Mouse (Mus musculus) midbrain, embryonic 12.5 days (tissue): ENCODE measurements around the gene Ano2. TPM values are rescaled to one million over a fixed set of nuclear protein-coding genes. Genes with fewer than 3 reads are reported as not detected.

ENCODE experiments used
- ATAC-seq: fragments of 200-750 bp; cut with Nextera tagmentation; 2 replicates; pipeline ENCODE4 v1.8.0; 2017; ENCODE audit warnings: low read depth, moderate TSS enrichment, moderate library complexity; ENCODE audit not compliant: low FRiP score
- H3K27ac ChIP-seq: fragments of 300-500 bp; sonication (generic); replicated peaks from 2 replicates; pipeline ENCODE4 v1.5.1; 2016; ENCODE audit warnings: mild to moderate bottlenecking
- H3K27me3 ChIP-seq: fragments of 300-500 bp; sonication (generic); 2 replicates; pipeline ENCODE4 v1.6.1; 2016; ENCODE audit warnings: mild to moderate bottlenecking
- H3K36me3 ChIP-seq: fragments of 300-500 bp; sonication (generic); 2 replicates; pipeline ENCODE4 v1.6.1; 2016
- H3K4me1 ChIP-seq: fragments of 300-500 bp; sonication (generic); 2 replicates; pipeline ENCODE4 v1.6.1; 2016
- H3K4me2 ChIP-seq: fragments of 300-500 bp; sonication (generic); replicated peaks from 2 replicates; pipeline ENCODE4 v1.6.1; 2016; ENCODE audit warnings: mild to moderate bottlenecking, moderate library complexity
- H3K4me3 ChIP-seq: fragments of 300-500 bp; sonication (generic); 2 replicates; pipeline ENCODE4 v1.5.1; 2016; ENCODE audit warnings: mild to moderate bottlenecking
- H3K9ac ChIP-seq: fragments of 300-500 bp; sonication (generic); replicated peaks from 2 replicates; pipeline ENCODE4 v1.6.1; 2016; ENCODE audit warnings: mild to moderate bottlenecking, moderate library complexity
- H3K9me3 ChIP-seq: fragments of 300-500 bp; sonication (generic); 2 replicates; pipeline ENCODE4 v1.6.1; 2016; ENCODE audit warnings: mild to moderate bottlenecking
- WGBS: fragments of 180-500 bp; shearing (Covaris S2); methylation state at CpG from one replicate; pipeline ENCODE4 v1.1.7; 2016; 5-methylcytosine and 5-hydroxymethylcytosine counted together
- polyA plus RNA-seq: library from polyadenylated mRNA; unstranded; fragments of >200 nt; fragmentation: Nextera tagmentation; extraction: Ambion mirVana; gene quantifications from 2 replicates; pipeline ENCODE4 v1.2.1, GENCODE M21; 2016

Ano2 gene
- polyA plus RNA-seq, 1 experiment from 2014 or later: 0.06 TPM

- Histone ChIP-seq H3K4me3 (no peak overlapping the region), H3K27ac (no peak overlapping the region), H3K4me2 (no peak overlapping the region), H3K4me1 (no peaks in the 10 kb centered on the region), H3K9ac (no peak overlapping the region), H3K27me3 (no peaks in the 10 kb centered on the region), H3K9me3 (no peaks in the 10 kb centered on the region), H3K36me3 (no peaks in the 10 kb centered on the region)
- 69% methylated on average over 1 of the region's 1 CpGs for WGBS
- ATAC-seq: no peak
Measured at GRCm38 (mm10) chr6:126018411-126018810, 328.2 kb downstream of the Ano2 start.

- no peak for ATAC-seq
- Histone ChIP-seq H3K36me3 (no peaks in the 10 kb centered on the region), H3K4me1 (0 out of 2 replicates have a peak, but pooled peaks cover 5% of the 10 kb centered on the region), H3K4me3 (no peak overlapping the region), H3K4me2 (no peak overlapping the region), H3K9me3 (no peaks in the 10 kb centered on the region), H3K9ac (no peak overlapping the region), H3K27me3 (no peaks in the 10 kb centered on the region; the same call in 1 of the 2 replicates), H3K27ac (no peak overlapping the region)
- WGBS: 76% methylated on average over 8 of the region's 8 CpGs
Measured at GRCm38 (mm10) chr6:126033693-126034402, 343.6 kb downstream of the Ano2 start.

GRCm38 (mm10) chr6:126034403-126034724 lies 344.1 kb downstream of the Ano2 start:
- H3K27me3 ChIP-seq: no peaks in the 10 kb centered on the region; the same call in 1 of the 2 replicates
- no peaks in the 10 kb centered on the region for H3K9me3 ChIP-seq
- no peak overlapping the region for H3K4me3 ChIP-seq
- WGBS: 52% methylated on average over 2 of the region's 2 CpGs
- no peaks in the 10 kb centered on the region for H3K36me3 ChIP-seq
- no peak overlapping the region for H3K27ac ChIP-seq
- no peak for ATAC-seq
- 0 out of 2 replicates have a peak, but pooled peaks cover 5% of the 10 kb centered on the region for H3K4me1 ChIP-seq
- no peak overlapping the region for H3K4me2 ChIP-seq
- H3K9ac ChIP-seq: no peak overlapping the region

GRCm38 (mm10) chr6:126034728-126035127 lies 344.5 kb downstream of the Ano2 start:
- WGBS: 81% methylated on average over 7 of the region's 7 CpGs
- Histone ChIP-seq H3K9ac (no peak overlapping the region), H3K4me2 (no peak overlapping the region), H3K27ac (no peak overlapping the region), H3K4me3 (no peak overlapping the region), H3K27me3 (no peaks in the 10 kb centered on the region; the same call in 1 of the 2 replicates), H3K4me1 (0 out of 2 replicates have a peak, but pooled peaks cover 5% of the 10 kb centered on the region), H3K36me3 (no peaks in the 10 kb centered on the region), H3K9me3 (no peaks in the 10 kb centered on the region)
- ATAC-seq: no peak; the same call in 1 of the 2 replicates

- no peak overlapping the region for H3K27ac ChIP-seq
- H3K4me3 ChIP-seq: no peak overlapping the region
- H3K27me3 ChIP-seq: no peaks in the 10 kb centered on the region; the same call in 1 of the 2 replicates
- no peak overlapping the region for H3K9ac ChIP-seq
- H3K9me3 ChIP-seq: no peaks in the 10 kb centered on the region
- no peak overlapping the region for H3K4me2 ChIP-seq
- 0 out of 2 replicates have a peak, but pooled peaks cover 5% of the 10 kb centered on the region for H3K4me1 ChIP-seq
- 86% methylated on average over 2 of the region's 2 CpGs for WGBS
- ATAC-seq: no peak
- H3K36me3 ChIP-seq: no peaks in the 10 kb centered on the region
Measured at GRCm38 (mm10) chr6:126035621-126036020, 345.4 kb downstream of the Ano2 start.

- no peak overlapping the region for H3K4me2 ChIP-seq
- no peak for ATAC-seq
- no peaks in the 10 kb centered on the region for H3K27me3 ChIP-seq
- H3K27ac ChIP-seq: no peak overlapping the region
- H3K9ac ChIP-seq: no peak overlapping the region
- WGBS: 51% methylated on average over 4 of the region's 4 CpGs
- H3K9me3 ChIP-seq: no peaks in the 10 kb centered on the region
- no peak overlapping the region for H3K4me3 ChIP-seq
- H3K36me3 ChIP-seq: no peaks in the 10 kb centered on the region
- no peaks in the 10 kb centered on the region for H3K4me1 ChIP-seq
Measured at GRCm38 (mm10) chr6:126045931-126046330, 355.7 kb downstream of the Ano2 start.

DNA sequence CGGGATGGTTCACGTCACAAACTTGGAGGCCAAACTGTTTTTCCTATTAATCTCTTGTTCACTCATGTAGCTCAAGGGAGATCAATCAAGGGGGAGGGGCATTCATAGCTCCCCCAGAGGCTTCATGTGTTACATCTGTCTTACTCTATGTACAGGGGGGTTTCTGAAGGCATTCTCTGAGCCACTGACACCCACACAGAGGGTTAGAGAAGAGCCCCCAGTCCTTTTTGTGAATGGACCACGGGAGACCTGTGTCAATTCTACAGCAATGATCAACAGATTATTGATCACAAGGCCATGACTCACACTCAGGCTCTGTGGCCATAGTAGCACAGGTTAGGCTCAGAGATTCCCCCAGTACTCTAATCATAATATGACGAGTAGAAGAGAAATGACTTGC lies 358.0 kb downstream of the Ano2 start:
- Histone ChIP-seq H3K4me1 (no peaks in the 10 kb centered on the region), H3K27me3 (no peaks in the 10 kb centered on the region), H3K36me3 (no peaks in the 10 kb centered on the region), H3K4me2 (no peak overlapping the region), H3K9ac (no peak overlapping the region), H3K9me3 (no peaks in the 10 kb centered on the region), H3K4me3 (no peak overlapping the region), H3K27ac (no peak overlapping the region)
- no peak for ATAC-seq
- 79% methylated on average over 4 of the region's 4 CpGs for WGBS

DNA sequence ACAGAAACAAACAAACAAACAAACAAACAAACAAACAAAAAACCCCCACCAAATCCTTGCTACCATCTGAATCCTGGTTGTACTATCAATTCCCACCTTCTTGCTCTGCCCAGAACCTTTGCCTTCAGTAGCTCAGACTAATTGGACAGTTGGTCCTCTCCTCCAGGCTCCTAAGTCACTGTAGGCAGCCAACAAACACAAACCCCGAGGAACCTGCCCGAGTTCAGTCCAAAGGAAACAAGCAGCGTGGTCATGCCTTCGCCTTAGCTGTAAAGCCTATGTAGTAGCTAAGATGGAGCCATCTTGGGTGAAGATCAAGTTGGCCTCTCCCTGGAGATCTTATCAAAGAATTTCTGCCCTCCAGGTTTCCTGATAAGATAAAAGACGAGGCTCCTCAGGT lies 362.9 kb downstream of the Ano2 start:
- no peak for ATAC-seq
- H3K9ac ChIP-seq: no peak overlapping the region
- 88% methylated on average over 5 of the region's 5 CpGs for WGBS
- no peaks in the 10 kb centered on the region for H3K36me3 ChIP-seq
- H3K4me3 ChIP-seq: no peak overlapping the region
- H3K27me3 ChIP-seq: no peaks in the 10 kb centered on the region
- no peak overlapping the region for H3K27ac ChIP-seq
- no peaks in the 10 kb centered on the region for H3K9me3 ChIP-seq
- H3K4me2 ChIP-seq: no peak overlapping the region
- no peaks in the 10 kb centered on the region for H3K4me1 ChIP-seq

- ATAC-seq: no peak
- no peaks in the 10 kb centered on the region for H3K4me1 ChIP-seq
- no peak overlapping the region for H3K9ac ChIP-seq
- H3K4me3 ChIP-seq: no peak overlapping the region
- H3K4me2 ChIP-seq: no peak overlapping the region
- no peaks in the 10 kb centered on the region for H3K36me3 ChIP-seq
- no peak overlapping the region for H3K27ac ChIP-seq
- H3K27me3 ChIP-seq: no peaks in the 10 kb centered on the region
- 77% methylated on average over 3 of the region's 3 CpGs for WGBS
- no peaks in the 10 kb centered on the region for H3K9me3 ChIP-seq
Measured at GRCm38 (mm10) chr6:126057706-126058105, 367.5 kb downstream of the Ano2 start.

DNA sequence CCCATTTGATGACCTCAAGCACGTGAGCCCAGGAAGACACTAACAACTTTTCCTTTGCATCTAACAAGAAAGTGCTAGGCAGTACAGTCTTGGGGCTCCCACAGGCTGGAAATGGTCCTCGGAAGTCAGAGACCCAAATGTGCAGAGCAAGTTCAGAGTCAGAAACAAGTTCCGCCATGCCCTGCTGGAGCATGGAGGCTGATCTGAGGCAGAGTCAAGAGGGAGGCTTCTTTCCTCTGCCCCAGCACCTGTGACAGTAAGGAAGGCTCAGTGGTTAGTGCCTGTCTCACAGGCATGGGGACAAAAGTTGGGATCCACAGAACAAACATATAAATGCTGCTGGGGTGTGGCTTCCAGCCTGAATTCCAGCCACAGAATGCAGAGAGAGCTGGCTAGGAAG lies 390.3 kb downstream of the Ano2 start:
- H3K4me2 ChIP-seq: no peak overlapping the region
- no peaks in the 10 kb centered on the region for H3K36me3 ChIP-seq
- H3K27ac ChIP-seq: no peak overlapping the region
- H3K27me3 ChIP-seq: no peaks in the 10 kb centered on the region
- no peaks in the 10 kb centered on the region for H3K4me1 ChIP-seq
- H3K9me3 ChIP-seq: no peaks in the 10 kb centered on the region
- no peak for ATAC-seq
- 86% methylated on average over 3 of the region's 3 CpGs for WGBS
- no peak overlapping the region for H3K9ac ChIP-seq
- H3K4me3 ChIP-seq: no peak overlapping the region

- 84% methylated on average over 3 of the region's 3 CpGs for WGBS
- Histone ChIP-seq H3K36me3 (no peaks in the 10 kb centered on the region), H3K4me3 (no peak overlapping the region), H3K9me3 (no peaks in the 10 kb centered on the region), H3K4me1 (no peaks in the 10 kb centered on the region), H3K27me3 (no peaks in the 10 kb centered on the region), H3K9ac (no peak overlapping the region), H3K27ac (no peak overlapping the region), H3K4me2 (no peak overlapping the region)
- ATAC-seq: no peak
Measured at GRCm38 (mm10) chr6:126086321-126086950, 396.2 kb downstream of the Ano2 start.

GRCm38 (mm10) chr6:126088489-126089265 lies 398.5 kb downstream of the Ano2 start:
- no peak for ATAC-seq
- Histone ChIP-seq H3K27me3 (no peaks in the 10 kb centered on the region), H3K36me3 (no peaks in the 10 kb centered on the region), H3K4me2 (no peak overlapping the region), H3K4me1 (no peaks in the 10 kb centered on the region), H3K27ac (no peak overlapping the region), H3K9me3 (no peaks in the 10 kb centered on the region), H3K4me3 (no peak overlapping the region), H3K9ac (no peak overlapping the region)
- WGBS: 95% methylated on average over 12 of the region's 12 CpGs
